10 mouse cellular contexts compared by ENCODE assay signal in the genomic region with DNA sequence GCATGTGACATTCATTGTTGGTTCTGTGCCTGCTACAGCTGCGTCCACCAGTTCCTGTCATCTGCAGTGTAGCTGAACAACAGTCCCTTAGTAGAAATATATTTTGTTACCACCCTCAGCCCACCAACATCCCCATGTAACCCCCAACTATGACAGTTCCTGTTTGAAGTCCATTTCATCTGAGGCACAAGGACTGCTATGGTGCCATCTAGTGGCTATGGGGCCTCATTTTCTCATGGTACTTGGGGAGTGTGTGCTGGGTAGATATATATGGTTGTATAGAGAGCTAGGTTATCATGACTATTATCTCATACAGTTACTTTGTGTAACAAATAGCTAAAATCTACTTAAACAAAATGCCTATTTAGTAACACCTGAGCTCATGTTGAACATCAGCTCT. TPM values are rescaled to one million over a fixed set of nuclear protein-coding genes. Genes with fewer than 3 reads are reported as not detected.
DNase-seq lines count a peak whose midpoint lies in the region; TF ChIP-seq lines count a peak whose summit lies in the region.
"Had no signal": no experiment of that assay in that cellular context is flagged by ENCODE, and none has a peak within 500 bp of the region (broad histone marks: within the 10 kb centered on the region; RNA-seq: fewer than 3 reads in every experiment).

No protein-coding gene starts in this region.

- TF ChIP-seq POLR2A in lung, adult 2 months (IDR thresholded peaks at IDR 0.05; ENCODE audit: borderline replicate concordance, extremely low read depth, low read depth, low read length) = no peak
- TF ChIP-seq POLR2A in spleen, adult 2 months (IDR thresholded peaks at IDR 0.05; ENCODE audit: low read depth, low read length) = no peak

- H3K27ac ChIP-seq in spleen, adult 2 months (ENCODE audit: insufficient read depth, low read length) = no peak overlapping the region

- no peak overlapping the region for H3K4me3 ChIP-seq in lung, adult 2 months (replicated peaks; ENCODE audit: extremely low read depth, low read depth, low read length)
- H3K4me3 ChIP-seq in spleen, adult 2 months (ENCODE audit: extremely low read depth, insufficient read depth, insufficient read length) = no peak overlapping the region

- WGBS in lung, adult 2 months = 48% methylated on average over 1 of the region's 1 CpGs
- 26% methylated on average over 1 of the region's 1 CpGs for WGBS in spleen, adult 2 months

- no peaks in the 10 kb centered on the region for H3K36me3 ChIP-seq in spleen, adult 2 months (ENCODE audit: control insufficient read depth, insufficient read depth, low read length)

- peak; percentile 28 for DNase-seq in gastrocnemius, adult 18-20 months (ENCODE audit: low spot score)
- no peak for DNase-seq in gastrocnemius, adult 8-10 months (ENCODE audit: low spot score in 2 of 2)
- peak; percentile 26 for DNase-seq in right cerebral cortex, adult 18-20 months
- DNase-seq in right cerebral cortex, postnatal 36 days (ENCODE audit: low spot score in 2 of 2) = no peak
- peak; percentile 20 to 45 for DNase-seq in cerebellum, adult 18-20 months
- peak; percentile 59 for DNase-seq in heart, postnatal 4 days
- peak; percentile 17 for DNase-seq in lung, adult 2 months
- peak; percentile 46 to 66 for DNase-seq in spleen, adult 2 months (ENCODE audit: low read depth in 1 of 2, low spot score in 2 of 2)

- peak; percentile 32; the same call in 1 of the 2 replicates for TF ChIP-seq CTCF in lung, adult 2 months (IDR thresholded peaks at IDR 0.05; ENCODE audit: insufficient read depth, low read length)
- TF ChIP-seq CTCF in spleen, adult 2 months (IDR thresholded peaks at IDR 0.05; ENCODE audit: extremely low read depth, insufficient read depth, insufficient read length, insufficient replicate concordance) = peak; percentile 66; the same call in 1 of the 2 replicates

- no peaks in the 10 kb centered on the region for H3K4me1 ChIP-seq in lung, adult 2 months (ENCODE audit: control insufficient read depth, insufficient read depth, low read length)
- H3K4me1 ChIP-seq in spleen, adult 2 months (ENCODE audit: control insufficient read depth, insufficient read depth, insufficient read length) = no peaks in the 10 kb centered on the region

- H3K27me3 ChIP-seq in spleen, adult 2 months (ENCODE audit: control insufficient read depth, insufficient read depth, low read length) = no peaks in the 10 kb centered on the region

RNA-seq across cellular contexts. Expression of gene Il19, which starts 39.5 kb away (rescaled TPM):
- total RNA-seq in gastrocnemius, adult 18-20 months (2021) = not detected
- under 1 TPM in 1 of 4 experiments, not detected in 3; 0.43 TPM for total RNA-seq in gastrocnemius, adult 8-10 months (2022)
- not detected for total RNA-seq in heart, postnatal 4 days (2021)
- not detected in 2 replicates for polyA plus RNA-seq in lung, adult 2 months (2012; rRNA removed)
- polyA plus RNA-seq in spleen, adult 2 months (2012; rRNA removed) = not detected in 2 replicates
- total RNA-seq: layer of hippocampus, adult 8-10 months had no signal
- polyA plus RNA-seq: neural tube, embryonic 14.5 days had no signal

RNA-seq across cellular contexts. Expression of gene Il10, which starts 40.2 kb away (rescaled TPM):
- not detected for total RNA-seq in gastrocnemius, adult 18-20 months (2021)
- total RNA-seq in gastrocnemius, adult 8-10 months (2022) = not detected
- total RNA-seq in heart, postnatal 4 days (2021) = not detected
- polyA plus RNA-seq in lung, adult 2 months (2012; rRNA removed) = 0.08 TPM in 1 of 2 replicates, not detected in the other
- polyA plus RNA-seq in spleen, adult 2 months (2012; rRNA removed) = 0.12 and 0.16 TPM in 2 replicates
- total RNA-seq: layer of hippocampus, adult 8-10 months had no signal
- polyA plus RNA-seq: neural tube, embryonic 14.5 days had no signal

Comparison
In these comparisons a context has a peak if more than half of its experiments do, and no peak if none do; other contexts are left out.
1. DNase-seq: peak in gastrocnemius, adult 18-20 months (single experiment), right cerebral cortex, adult 18-20 months (single experiment), cerebellum, adult 18-20 months (2 of 2), heart, postnatal 4 days (single experiment), lung, adult 2 months (single experiment) and spleen, adult 2 months (2 of 2); none in gastrocnemius, adult 8-10 months (0 of 2) and right cerebral cortex, postnatal 36 days (0 of 2).